ENCODE assay signal across 16 mouse cellular contexts in the genomic region with DNA sequence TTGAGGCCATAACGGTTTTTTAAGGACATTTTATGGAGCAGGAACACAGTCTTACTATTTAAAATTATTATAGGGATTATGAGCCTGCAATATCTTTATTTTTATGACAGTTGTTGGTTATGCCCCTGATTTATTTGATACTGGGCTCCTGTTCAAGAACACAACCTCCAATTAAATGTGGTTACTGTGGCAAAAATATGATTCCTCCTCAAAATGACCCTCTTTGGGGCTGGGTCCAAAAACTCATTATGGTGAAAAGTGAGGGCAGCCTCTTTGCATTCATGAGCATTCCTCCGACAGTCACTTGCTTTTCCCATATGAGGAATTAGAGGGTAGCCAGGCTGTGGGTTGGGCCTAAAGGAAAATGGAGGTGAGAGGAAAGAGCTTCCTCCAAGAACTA.
A peak's percentile ranks its signal among the peaks of the same experiment; 100 is the strongest.
DNase-seq lines count a peak whose midpoint lies in the region; ATAC-seq and TF ChIP-seq lines count a peak whose summit lies in the region.
"Had no signal": no experiment of that assay in that cellular context is flagged by ENCODE, and none has a peak within 500 bp of the region (broad histone marks: within the 10 kb centered on the region; RNA-seq: fewer than 3 reads in every experiment).

No protein-coding gene starts in this region.

- H3K9ac ChIP-seq in embryonic facial prominence, embryonic 14.5 days (ENCODE audit: low read depth, low read length): no peak overlapping the region
- no peak overlapping the region for H3K9ac ChIP-seq in lung, embryonic 16.5 days (ENCODE audit: low read length)
- H3K9ac ChIP-seq in limb, embryonic 14.5 days (ENCODE audit: low read depth, low read length, severe bottlenecking): no peak overlapping the region
- H3K9ac ChIP-seq: forebrain, embryonic 12.5 days; heart, embryonic 13.5 days; hindbrain, embryonic 15.5 days had no signal

- WGBS in embryonic facial prominence, embryonic 14.5 days: 65% methylated on average over 2 of the region's 2 CpGs
- WGBS in embryonic facial prominence, embryonic 10.5 days: 87% methylated on average over 2 of the region's 2 CpGs
- WGBS in lung, embryonic 16.5 days: 58% methylated on average over 2 of the region's 2 CpGs
- 20% methylated on average over 2 of the region's 2 CpGs for WGBS in limb, embryonic 14.5 days

- no peaks in the 10 kb centered on the region for H3K9me3 ChIP-seq in embryonic facial prominence, embryonic 14.5 days (ENCODE audit: control insufficient read depth, low read length)
- no peaks in the 10 kb centered on the region for H3K9me3 ChIP-seq in embryonic facial prominence, embryonic 10.5 days
- no peaks in the 10 kb centered on the region for H3K9me3 ChIP-seq in lung, embryonic 16.5 days (ENCODE audit: control insufficient read depth, low read length)
- H3K9me3 ChIP-seq in limb, embryonic 14.5 days (ENCODE audit: control insufficient read depth, low read length): no peaks in the 10 kb centered on the region
- H3K9me3 ChIP-seq: forebrain, embryonic 12.5 days; heart, embryonic 13.5 days; hindbrain, embryonic 15.5 days had no signal

- no peaks in the 10 kb centered on the region for H3K36me3 ChIP-seq in embryonic facial prominence, embryonic 14.5 days (ENCODE audit: control insufficient read depth, insufficient read depth, low read length)
- H3K36me3 ChIP-seq in embryonic facial prominence, embryonic 10.5 days (replicated peaks): no peaks in the 10 kb centered on the region; the same call in 1 of the 2 replicates
- H3K36me3 ChIP-seq in lung, embryonic 16.5 days (ENCODE audit: control insufficient read depth, insufficient read depth, low read length): no peaks in the 10 kb centered on the region
- H3K36me3 ChIP-seq in limb, embryonic 14.5 days (ENCODE audit: control insufficient read depth, insufficient read depth, low read length): no peaks in the 10 kb centered on the region
- H3K36me3 ChIP-seq: forebrain, embryonic 12.5 days; heart, embryonic 13.5 days; hindbrain, embryonic 15.5 days had no signal

- ATAC-seq in embryonic facial prominence, embryonic 14.5 days (ENCODE audit: low read depth): peak; percentile 18; the same call in 1 of the 2 replicates
- no peak for ATAC-seq in lung, embryonic 16.5 days (ENCODE audit: low read depth)
- ATAC-seq in limb, embryonic 14.5 days (ENCODE audit: low FRiP score, low read depth): peak; percentile 37; the same call in 1 of the 2 replicates

- 0 out of 2 replicates have a peak overlapping the region, but pooled peaks have one; percentile 28 for H3K27ac ChIP-seq in embryonic facial prominence, embryonic 14.5 days (replicated peaks; ENCODE audit: low read depth, low read length)
- no peak overlapping the region for H3K27ac ChIP-seq in embryonic facial prominence, embryonic 10.5 days (replicated peaks)
- 0 out of 2 replicates have a peak overlapping the region, but pooled peaks have one; percentile 15 for H3K27ac ChIP-seq in lung, embryonic 16.5 days (ENCODE audit: low read length)
- no peak overlapping the region for H3K27ac ChIP-seq in limb, embryonic 14.5 days (replicated peaks; ENCODE audit: low read depth, low read length)
- H3K27ac ChIP-seq: forebrain, embryonic 12.5 days; heart, embryonic 13.5 days; hindbrain, embryonic 15.5 days had no signal

- peak; percentile 44 for DNase-seq in embryonic facial prominence, embryonic 14.5 days (ENCODE audit: low spot score)
- DNase-seq in embryonic facial prominence, embryonic 10.5 days (ENCODE audit: low spot score): no peak
- no peak for DNase-seq in lung, postnatal 14 days
- peak; percentile 44 for DNase-seq in limb, embryonic 14.5 days (ENCODE audit: low spot score)
- no peak for DNase-seq in frontal cortex, postnatal 14 days (ENCODE audit: low spot score in 2 of 2)
- no peak for DNase-seq in frontal cortex, postnatal 10 days (ENCODE audit: low spot score in 2 of 2)
- DNase-seq: adrenal gland, postnatal 14 days; cerebellum, adult 18-20 months; cerebellum, adult 9-11 months; gastrocnemius, postnatal 36 days; heart, adult 11 months; heart, postnatal 36 days had no signal

- no peak overlapping the region for H3K4me3 ChIP-seq in embryonic facial prominence, embryonic 14.5 days (ENCODE audit: low read depth, low read length)
- no peak overlapping the region for H3K4me3 ChIP-seq in embryonic facial prominence, embryonic 10.5 days
- no peak overlapping the region for H3K4me3 ChIP-seq in lung, embryonic 16.5 days (ENCODE audit: low read length)
- H3K4me3 ChIP-seq in limb, embryonic 14.5 days (replicated peaks; ENCODE audit: low read length): no peak overlapping the region
- H3K4me3 ChIP-seq: forebrain, embryonic 12.5 days; heart, embryonic 13.5 days; hindbrain, embryonic 15.5 days had no signal

- peaks cover 7% of the 10 kb centered on the region for H3K4me1 ChIP-seq in embryonic facial prominence, embryonic 14.5 days (ENCODE audit: control insufficient read depth, insufficient read depth, low read length)
- H3K4me1 ChIP-seq in embryonic facial prominence, embryonic 10.5 days: 0 out of 2 replicates have a peak, but pooled peaks cover 3% of the 10 kb centered on the region
- H3K4me1 ChIP-seq in lung, embryonic 16.5 days (replicated peaks; ENCODE audit: control insufficient read depth, insufficient read depth, low read length): peaks cover 13% of the 10 kb centered on the region
- H3K4me1 ChIP-seq in limb, embryonic 14.5 days (ENCODE audit: control insufficient read depth, insufficient read depth, low read length): peaks cover 8% of the 10 kb centered on the region
- H3K4me1 ChIP-seq: forebrain, embryonic 12.5 days; heart, embryonic 13.5 days; hindbrain, embryonic 15.5 days had no signal

- H3K4me2 ChIP-seq in embryonic facial prominence, embryonic 14.5 days (ENCODE audit: low read depth, low read length): no peak overlapping the region
- H3K4me2 ChIP-seq in lung, embryonic 16.5 days (ENCODE audit: low read depth, low read length): no peak overlapping the region
- no peak overlapping the region for H3K4me2 ChIP-seq in limb, embryonic 14.5 days (replicated peaks; ENCODE audit: low read depth, low read length, severe bottlenecking)
- H3K4me2 ChIP-seq: forebrain, embryonic 12.5 days; heart, embryonic 13.5 days; hindbrain, embryonic 15.5 days had no signal

- H3K27me3 ChIP-seq in embryonic facial prominence, embryonic 14.5 days (replicated peaks; ENCODE audit: control insufficient read depth, insufficient read depth, low read length): no peaks in the 10 kb centered on the region
- no peaks in the 10 kb centered on the region for H3K27me3 ChIP-seq in embryonic facial prominence, embryonic 10.5 days (replicated peaks; ENCODE audit: low read depth, poor library complexity, severe bottlenecking)
- no peaks in the 10 kb centered on the region for H3K27me3 ChIP-seq in lung, embryonic 16.5 days (ENCODE audit: control insufficient read depth, insufficient read depth, low read depth, low read length)
- H3K27me3 ChIP-seq in limb, embryonic 14.5 days (ENCODE audit: control insufficient read depth, insufficient read depth, low read length): peaks cover 6% of the 10 kb centered on the region; the same call in 1 of the 2 replicates
- H3K27me3 ChIP-seq: forebrain, embryonic 12.5 days; heart, embryonic 13.5 days; hindbrain, embryonic 15.5 days had no signal

- no peak for TF ChIP-seq POLR2A in limb, embryonic 14.5 days (IDR thresholded peaks at IDR 0.05; ENCODE audit: borderline replicate concordance, extremely low read depth, insufficient read depth, insufficient read length)

Comparison
In these comparisons a context has a peak if more than half of its experiments do, and no peak if none do; other contexts are left out.
1. DNase-seq: peak in embryonic facial prominence, embryonic 14.5 days (single experiment) and limb, embryonic 14.5 days (single experiment); none in embryonic facial prominence, embryonic 10.5 days (single experiment), lung, postnatal 14 days (single experiment), frontal cortex, postnatal 14 days (0 of 2) and frontal cortex, postnatal 10 days (0 of 2).
2. H3K27ac ChIP-seq: peak in embryonic facial prominence, embryonic 14.5 days (single experiment) and lung, embryonic 16.5 days (single experiment); none in embryonic facial prominence, embryonic 10.5 days (single experiment) and limb, embryonic 14.5 days (single experiment).